ENCODE assay signal across 33 mouse cellular contexts in the genomic region with DNA sequence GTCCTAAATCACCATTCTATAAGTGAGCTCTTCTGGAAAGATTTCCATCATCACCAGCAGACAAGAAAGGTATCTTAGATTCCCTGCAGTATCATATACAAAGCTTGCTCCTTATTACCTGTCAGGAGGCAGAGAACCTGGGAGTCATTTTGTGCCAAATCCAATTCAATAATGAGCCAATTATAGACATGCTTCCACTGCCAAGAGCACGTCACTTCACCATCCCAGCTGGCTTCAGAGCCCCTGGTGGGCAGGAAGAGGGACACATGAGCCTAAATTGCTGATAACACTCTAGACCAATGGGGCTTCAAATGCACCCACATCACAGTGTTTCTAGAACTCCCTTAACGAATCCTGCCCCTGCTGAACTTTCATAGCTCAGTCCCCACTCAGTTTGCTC. TPM values are rescaled to one million over a fixed set of nuclear protein-coding genes. Genes with fewer than 3 reads are reported as not detected.
DNase-seq lines count a peak whose midpoint lies in the region; ATAC-seq and TF ChIP-seq lines count a peak whose summit lies in the region.
"Had no signal": no experiment of that assay in that cellular context is flagged by ENCODE, and none has a peak within 500 bp of the region (broad histone marks: within the 10 kb centered on the region; RNA-seq: fewer than 3 reads in every experiment).

No protein-coding gene starts in this region.

- DNase-seq in cerebellum, adult 11 months = peak; percentile 24
- no peak for DNase-seq in cerebellum, postnatal 4 days (ENCODE audit: low spot score in 2 of 2)
- DNase-seq in heart, postnatal 0 days (ENCODE audit: low spot score) = no peak
- peak; percentile 23 for DNase-seq in cerebellum, adult 8-10 months
- DNase-seq in cerebellum, postnatal 25 days = peak; percentile 27 to 39
- no peak for DNase-seq in Muller cell, postnatal 12 days (ENCODE audit: inconsistent ontology term)
- no peak for DNase-seq in layer of hippocampus, adult 18-20 months (ENCODE audit: low spot score in 2 of 2)
- DNase-seq: adrenal gland, adult 8-10 months; heart, postnatal 10 days; kidney, adult 18-20 months; kidney, postnatal 25 days; liver, embryonic 13.5 days; lung, adult 18-20 months; lung, postnatal 4 days; right cerebral cortex, postnatal 14 days; thymus, postnatal 25 days had no signal

- H3K4me1 ChIP-seq in heart, postnatal 0 days (ENCODE audit: control insufficient read depth, insufficient read depth) = no peaks in the 10 kb centered on the region
- H3K4me1 ChIP-seq in heart, embryonic 12.5 days (replicated peaks) = no peaks in the 10 kb centered on the region
- H3K4me1 ChIP-seq: kidney, embryonic 15.5 days; limb, embryonic 15.5 days; liver, embryonic 13.5 days; neural tube, embryonic 13.5 days had no signal

- 27% methylated on average over 2 of the region's 2 CpGs for WGBS in heart, postnatal 0 days
- WGBS in heart, embryonic 12.5 days = 51% methylated on average over 2 of the region's 2 CpGs

- H3K9ac ChIP-seq in heart, postnatal 0 days (replicated peaks; ENCODE audit: low read depth, low read length) = no peak overlapping the region
- no peak overlapping the region for H3K9ac ChIP-seq in heart, embryonic 12.5 days
- H3K9ac ChIP-seq: hindbrain, embryonic 14.5 days; kidney, embryonic 15.5 days; limb, embryonic 15.5 days; liver, embryonic 13.5 days; midbrain, embryonic 12.5 days; neural tube, embryonic 13.5 days had no signal

- no peak for TF ChIP-seq CTCF in heart, postnatal 0 days (IDR thresholded peaks at IDR 0.05; ENCODE audit: low read depth)

- 0 out of 2 replicates have a peak, but pooled peaks cover 4% of the 10 kb centered on the region for H3K36me3 ChIP-seq in heart, postnatal 0 days (replicated peaks; ENCODE audit: control insufficient read depth, insufficient read depth, low read length)
- no peaks in the 10 kb centered on the region for H3K36me3 ChIP-seq in heart, embryonic 12.5 days
- H3K36me3 ChIP-seq: kidney, embryonic 15.5 days; limb, embryonic 10.5 days; limb, embryonic 15.5 days; liver, embryonic 13.5 days; midbrain, embryonic 12.5 days; neural tube, embryonic 13.5 days had no signal

- no peak overlapping the region for H3K4me3 ChIP-seq in heart, postnatal 0 days (ENCODE audit: low read depth, low read length)
- H3K4me3 ChIP-seq in heart, embryonic 12.5 days = no peak overlapping the region
- H3K4me3 ChIP-seq: kidney, embryonic 15.5 days; layer of hippocampus, adult 2 months; limb, embryonic 10.5 days; limb, embryonic 15.5 days; liver, embryonic 13.5 days; megakaryocyte, embryonic 14.5 days; midbrain, embryonic 12.5 days; neural tube, embryonic 13.5 days had no signal

- no peaks in the 10 kb centered on the region for H3K9me3 ChIP-seq in heart, postnatal 0 days (replicated peaks; ENCODE audit: control insufficient read depth, low read length)
- H3K9me3 ChIP-seq in heart, embryonic 12.5 days (replicated peaks) = no peaks in the 10 kb centered on the region
- H3K9me3 ChIP-seq: kidney, embryonic 15.5 days; limb, embryonic 10.5 days; limb, embryonic 15.5 days; liver, embryonic 13.5 days; megakaryocyte, embryonic 14.5 days; midbrain, embryonic 12.5 days; neural tube, embryonic 13.5 days had no signal

- no peak overlapping the region for H3K4me2 ChIP-seq in heart, postnatal 0 days (ENCODE audit: low read depth, low read length)
- H3K4me2 ChIP-seq in heart, embryonic 12.5 days = no peak overlapping the region
- H3K4me2 ChIP-seq: heart, embryonic 11.5 days; hindbrain, embryonic 14.5 days; kidney, embryonic 15.5 days; limb, embryonic 15.5 days; liver, embryonic 13.5 days; midbrain, embryonic 12.5 days; neural tube, embryonic 13.5 days had no signal

- peak; percentile 44; the same call in 1 of the 2 replicates for ATAC-seq in heart, postnatal 0 days (ENCODE audit: insufficient read depth, low read depth)
- ATAC-seq in heart, embryonic 12.5 days (ENCODE audit: insufficient number of reproducible peaks, low FRiP score) = no peak
- ATAC-seq: forebrain, embryonic 16.5 days; inflammation-experienced regulatory T-cells, adult 6 months; lung, postnatal 0 days had no signal

- TF ChIP-seq EP300 in heart, postnatal 0 days (IDR thresholded peaks at IDR 0.05; ENCODE audit: low read depth) = no peak

- H3K27ac ChIP-seq in heart, postnatal 0 days (ENCODE audit: low read depth) = no peak overlapping the region
- no peak overlapping the region for H3K27ac ChIP-seq in heart, embryonic 12.5 days (ENCODE audit: poor library complexity, severe bottlenecking)
- H3K27ac ChIP-seq: hindbrain, embryonic 14.5 days; kidney, embryonic 15.5 days; layer of hippocampus, adult 2 months; limb, embryonic 10.5 days; limb, embryonic 15.5 days; liver, embryonic 13.5 days; midbrain, embryonic 12.5 days; neural tube, embryonic 13.5 days had no signal

- H3K27me3 ChIP-seq in heart, postnatal 0 days (ENCODE audit: control insufficient read depth, insufficient read depth, low read length) = no peaks in the 10 kb centered on the region
- H3K27me3 ChIP-seq in heart, embryonic 12.5 days (replicated peaks) = no peaks in the 10 kb centered on the region
- H3K27me3 ChIP-seq: CH12.LX; liver, embryonic 13.5 days; neural tube, embryonic 13.5 days had no signal

RNA-seq across cellular contexts. Expression of gene Smpx, which starts 35.1 kb away (rescaled TPM):
- 579 and 691 TPM in 2 replicates for total RNA-seq in heart, postnatal 0 days (2014; rRNA removed; ENCODE audit: low replicate concordance)
- polyA plus RNA-seq in heart, postnatal 0 days (2015; fragmentation: Nextera tagmentation; extraction: Ambion mirVana) = 1,168 and 1,205 TPM in 2 replicates
- polyA plus RNA-seq in heart, embryonic 12.5 days (2016; fragmentation: Nextera tagmentation; extraction: Ambion mirVana) = 807 and 829 TPM in 2 replicates
- total RNA-seq in layer of hippocampus, adult 18-20 months (2021) = not detected
- total RNA-seq: CH12.LX; ES-E14; hematopoietic stem cell, adult 5-6 weeks; layer of hippocampus, adult 2 months; layer of hippocampus, postnatal 25 days had no signal
- polyA plus RNA-seq: forebrain, embryonic 16.5 days; hindbrain, embryonic 14.5 days; inflammation-experienced regulatory T-cells, adult 6 months had no signal

Comparison
In these comparisons a context has a peak if more than half of its experiments do, and no peak if none do; other contexts are left out.
1. DNase-seq: peak in cerebellum, adult 11 months (single experiment), cerebellum, adult 8-10 months (single experiment) and cerebellum, postnatal 25 days (2 of 2); none in cerebellum, postnatal 4 days (0 of 2), heart, postnatal 0 days (single experiment), Muller cell, postnatal 12 days (single experiment) and layer of hippocampus, adult 18-20 months (0 of 2).
2. RNA of gene Smpx, which starts 35.1 kb away (total RNA-seq): 579 to 691 TPM in heart, postnatal 0 days; not detected in layer of hippocampus, adult 18-20 months; every median in the first group is over 100 times any median in the second.